Mouse (Mus musculus) embryonic facial prominence, embryonic 13.5 days (tissue): ENCODE data around the gene Clcn6. TPM values are rescaled to one million over a fixed set of nuclear protein-coding genes. Genes with fewer than 3 reads are reported as not detected.
A peak's percentile ranks its signal among the peaks of the same experiment; 100 is the strongest.

ENCODE experiments used
- ATAC-seq: fragments of 200-750 bp; cut with Nextera tagmentation; 2 replicates; pipeline ENCODE4 v1.8.0; 2017; ENCODE audit warnings: low read depth; ENCODE audit not compliant: insufficient number of reproducible peaks, insufficient read depth, low FRiP score, low TSS enrichment
- H3K27ac ChIP-seq: fragments of 300-500 bp; sonication (generic); 2 replicates; pipeline ENCODE4 v1.5.1; 2015; ENCODE audit warnings: moderate library complexity, mild to moderate bottlenecking, inconsistent platforms
- H3K27me3 ChIP-seq: fragments of 300-500 bp; sonication (generic); 2 replicates; pipeline ENCODE4 v1.6.1; 2015; ENCODE audit warnings: mild to moderate bottlenecking, inconsistent platforms
- H3K36me3 ChIP-seq: fragments of 300-500 bp; sonication (generic); 2 replicates; pipeline ENCODE4 v1.6.1; 2015; ENCODE audit warnings: mild to moderate bottlenecking, inconsistent platforms
- H3K4me1 ChIP-seq: fragments of 300-500 bp; sonication (generic); 2 replicates; pipeline ENCODE4 v1.6.1; 2015; ENCODE audit warnings: inconsistent platforms
- H3K4me2 ChIP-seq: fragments of 300-500 bp; sonication (generic); 2 replicates; pipeline ENCODE4 v1.6.1; 2015; ENCODE audit warnings: moderate library complexity, mild to moderate bottlenecking, inconsistent platforms
- H3K4me3 ChIP-seq: fragments of 300-500 bp; sonication (generic); 2 replicates; pipeline ENCODE4 v1.5.1; 2015; ENCODE audit warnings: mild to moderate bottlenecking, inconsistent platforms
- H3K9ac ChIP-seq: fragments of 300-500 bp; sonication (generic); 2 replicates; pipeline ENCODE4 v1.6.1; 2015; ENCODE audit warnings: mild to moderate bottlenecking, inconsistent platforms
- H3K9me3 ChIP-seq: fragments of 300-500 bp; sonication (generic); 2 replicates; pipeline ENCODE4 v1.6.1; 2016; ENCODE audit warnings: inconsistent platforms
- WGBS: fragments of 180-500 bp; shearing (Covaris S2); methylation state at CpG from one replicate; pipeline ENCODE4 v1.1.7; 2015; ENCODE audit warnings: mixed read lengths; 5-methylcytosine and 5-hydroxymethylcytosine counted together
- polyA plus RNA-seq: library from polyadenylated mRNA; unstranded; fragments of >200 nt; fragmentation: Nextera tagmentation; extraction: Ambion mirVana; gene quantifications from 2 replicates; pipeline ENCODE4 v1.2.1, GENCODE M21; 2015

Clcn6 gene
- 8.7 and 8.8 TPM in 2 replicates for polyA plus RNA-seq

GRCm38 (mm10) chr4:148038600-148039253 is at the start of gene Clcn6, which contains the start of gene Mthfr:
Gene Clcn6, minus strand, starts transcription at chr4:148038821.
Gene Mthfr, plus strand, starts transcription at chr4:148039077.
- H3K27me3 ChIP-seq, result no peaks in the 10 kb centered on the region
- peak within 1 kb of the TSS; percentile 83 for H3K4me2 ChIP-seq
- H3K4me1 ChIP-seq, result peaks cover 49% of the 10 kb centered on the region
- ATAC-seq, result peak; percentile 92
- WGBS, result under 1% methylated on average over 53 of the region's 54 CpGs
- H3K4me3 ChIP-seq, result peak within 1 kb of the TSS; percentile 83
- no peaks in the 10 kb centered on the region for H3K9me3 ChIP-seq
- H3K27ac ChIP-seq, result peak within 1 kb of the TSS; percentile 81
- peak within 1 kb of the TSS; percentile 83 for H3K9ac ChIP-seq
- peaks cover 31% of the 10 kb centered on the region for H3K36me3 ChIP-seq

- no peaks in the 10 kb centered on the region for H3K36me3 ChIP-seq
- no peaks in the 10 kb centered on the region for H3K27me3 ChIP-seq
- ATAC-seq, result peak; percentile 82; the same call in 1 of the 2 replicates
- WGBS, result 5% methylated on average over 34 of the region's 34 CpGs
- no peaks in the 10 kb centered on the region for H3K9me3 ChIP-seq
- H3K4me2 ChIP-seq, result peak within 1 kb of the TSS; percentile 85
- peaks cover 30% of the 10 kb centered on the region for H3K4me1 ChIP-seq
- 0 out of 2 replicates have a peak within 1 kb of the TSS, but pooled peaks have one; percentile 22 for H3K27ac ChIP-seq
- H3K9ac ChIP-seq, result peak within 1 kb of the TSS; percentile 88
- H3K4me3 ChIP-seq, result peak within 1 kb of the TSS; percentile 83
Observed at GRCm38 (mm10) chr4:148087907-148088527, 49.4 kb upstream of the Clcn6 start, which contains the start of gene Agtrap. Gene Agtrap, minus strand, starts transcription at chr4:148088031.

DNA sequence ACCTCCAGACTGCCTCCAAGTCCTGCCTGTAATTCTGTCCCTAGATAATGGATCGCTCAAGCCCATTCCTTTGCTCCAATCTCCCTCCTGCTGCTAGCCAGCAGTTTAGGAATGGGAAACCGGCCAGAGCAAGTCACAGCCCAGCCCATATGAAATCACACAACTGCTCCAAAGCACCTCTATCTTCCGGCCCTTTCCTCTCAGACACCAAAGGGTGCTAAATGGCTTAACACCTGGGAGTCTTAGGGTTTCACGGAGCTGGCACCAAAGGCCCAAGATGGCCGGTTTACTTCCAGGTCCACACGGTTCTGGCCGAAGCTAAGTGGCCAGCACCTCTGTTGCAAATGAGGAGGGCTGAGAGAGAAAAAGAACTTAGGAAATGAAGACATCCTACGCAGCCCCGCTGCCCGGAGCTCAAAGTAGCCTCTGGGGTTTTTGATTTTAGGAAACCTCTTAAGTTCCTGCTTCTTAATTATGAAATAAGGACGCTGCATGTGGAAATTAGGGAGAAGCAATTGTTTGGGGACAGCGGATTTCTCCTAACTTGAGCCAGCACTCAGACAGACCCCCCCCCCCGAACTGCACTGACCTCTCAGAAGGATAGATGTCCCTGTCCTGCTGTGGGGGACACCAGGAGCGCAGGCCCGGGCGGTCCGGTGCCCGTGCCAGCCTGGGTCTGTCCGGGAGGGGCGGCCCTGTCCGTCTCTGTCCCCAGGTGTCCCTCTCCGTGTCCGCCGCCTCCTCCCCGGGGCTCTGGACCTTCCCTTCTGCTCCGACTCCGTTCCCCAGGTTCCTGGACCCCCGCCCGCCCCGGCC is 48.7 kb upstream of the Clcn6 start:
- H3K9me3 ChIP-seq, result no peaks in the 10 kb centered on the region
- 0 out of 2 replicates have a peak, but pooled peaks have one; percentile 8 for ATAC-seq
- peak overlapping the region; percentile 88 for H3K9ac ChIP-seq
- no peaks in the 10 kb centered on the region for H3K27me3 ChIP-seq
- H3K4me2 ChIP-seq, result peak overlapping the region; percentile 85
- peaks cover 30% of the 10 kb centered on the region for H3K4me1 ChIP-seq
- H3K27ac ChIP-seq, result 0 out of 2 replicates have a peak overlapping the region, but pooled peaks have one; percentile 22
- peak overlapping the region; percentile 83 for H3K4me3 ChIP-seq
- 6% methylated on average over 30 of the region's 30 CpGs for WGBS
- no peaks in the 10 kb centered on the region for H3K36me3 ChIP-seq

DNA sequence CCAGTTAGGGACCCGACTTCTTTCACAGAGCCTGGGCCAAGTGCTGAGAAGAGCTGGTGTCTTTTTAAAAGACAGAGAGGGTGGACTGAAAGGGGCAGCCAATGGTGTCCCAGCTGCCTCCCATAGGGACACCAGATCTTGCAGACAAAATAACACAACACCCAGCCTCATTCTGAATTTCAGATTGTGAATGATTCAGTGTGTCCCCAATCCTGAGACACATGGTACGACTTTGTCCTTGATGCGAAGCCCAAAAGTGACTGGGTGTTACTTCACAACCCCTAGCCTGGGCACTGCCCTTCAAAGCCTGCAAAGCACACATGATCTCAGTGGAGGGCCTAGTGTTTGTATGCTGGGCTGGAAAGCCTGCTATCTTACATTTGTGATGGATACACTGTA is 47.3 kb upstream of the Clcn6 start:
- H3K4me2 ChIP-seq, result no peak overlapping the region
- 0 out of 2 replicates have a peak overlapping the region, but pooled peaks have one; percentile 21 for H3K9ac ChIP-seq
- no peaks in the 10 kb centered on the region for H3K27me3 ChIP-seq
- H3K36me3 ChIP-seq, result peaks cover 6% of the 10 kb centered on the region
- H3K9me3 ChIP-seq, result no peaks in the 10 kb centered on the region
- 63% methylated on average over 3 of the region's 3 CpGs for WGBS
- no peak overlapping the region for H3K4me3 ChIP-seq
- peaks cover 30% of the 10 kb centered on the region for H3K4me1 ChIP-seq
- H3K27ac ChIP-seq, result no peak overlapping the region
- ATAC-seq, result no peak

- no peak overlapping the region for H3K4me2 ChIP-seq
- H3K4me3 ChIP-seq, result no peak overlapping the region
- no peak for ATAC-seq
- peaks cover 30% of the 10 kb centered on the region for H3K4me1 ChIP-seq
- H3K9me3 ChIP-seq, result no peaks in the 10 kb centered on the region
- no peak overlapping the region for H3K27ac ChIP-seq
- H3K36me3 ChIP-seq, result peaks cover 10% of the 10 kb centered on the region
- no peak overlapping the region for H3K9ac ChIP-seq
- WGBS, result 37% methylated on average over 10 of the region's 10 CpGs
- H3K27me3 ChIP-seq, result no peaks in the 10 kb centered on the region
Observed at GRCm38 (mm10) chr4:148085131-148085906, 46.7 kb upstream of the Clcn6 start.

- H3K27me3 ChIP-seq, result no peaks in the 10 kb centered on the region
- H3K4me3 ChIP-seq, result no peak overlapping the region
- no peak overlapping the region for H3K4me2 ChIP-seq
- peaks cover 17% of the 10 kb centered on the region for H3K36me3 ChIP-seq
- 13% methylated on average over 8 of the region's 8 CpGs for WGBS
- H3K9me3 ChIP-seq, result no peaks in the 10 kb centered on the region
- H3K4me1 ChIP-seq, result peaks cover 30% of the 10 kb centered on the region
- H3K27ac ChIP-seq, result no peak overlapping the region
- ATAC-seq, result no peak
- H3K9ac ChIP-seq, result no peak overlapping the region
Observed at GRCm38 (mm10) chr4:148084261-148084714, 45.7 kb upstream of the Clcn6 start.

DNA sequence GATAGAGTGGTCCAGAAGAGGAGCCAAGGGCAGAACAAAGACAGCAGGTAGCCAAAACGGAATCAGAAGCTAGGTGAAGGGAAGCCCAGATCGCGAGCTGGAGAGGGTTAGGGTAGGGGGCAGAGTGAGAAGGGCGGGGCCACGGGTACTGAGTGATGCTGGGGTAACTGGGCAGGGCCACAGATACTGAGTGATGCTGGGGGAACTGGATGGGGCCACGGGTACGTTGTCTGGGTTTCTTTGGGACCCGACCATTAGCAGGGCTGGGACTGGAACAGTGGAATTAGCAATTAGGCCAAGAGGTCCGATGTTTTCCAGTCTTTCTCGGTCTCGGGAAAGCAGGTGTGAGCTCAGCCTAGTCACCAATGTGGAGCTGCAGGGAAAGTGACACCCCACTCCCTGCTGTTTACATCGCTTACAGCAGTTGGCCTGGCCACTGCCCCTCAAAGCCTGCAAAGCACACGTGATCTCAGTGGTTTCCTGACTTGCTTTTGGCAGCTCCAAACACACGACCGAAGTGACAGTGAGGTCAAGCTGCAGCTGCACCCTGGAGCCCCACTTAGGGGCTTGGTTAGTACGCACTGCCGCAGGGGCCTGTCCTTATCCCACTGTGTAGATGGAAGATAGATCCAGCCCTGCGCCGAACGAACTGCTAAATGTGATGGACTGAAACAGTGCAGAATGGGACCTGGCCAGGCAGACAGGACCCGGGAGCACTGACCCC is 44.7 kb upstream of the Clcn6 start:
- no peak for ATAC-seq
- 54% methylated on average over 21 of the region's 21 CpGs for WGBS
- Histone ChIP-seq H3K27me3 (no peaks in the 10 kb centered on the region), H3K9ac (0 out of 2 replicates have a peak overlapping the region, but pooled peaks have one; percentile 12), H3K4me2 (no peak overlapping the region), H3K27ac (no peak overlapping the region), H3K4me1 (peaks cover 30% of the 10 kb centered on the region), H3K9me3 (no peaks in the 10 kb centered on the region), H3K4me3 (no peak overlapping the region), H3K36me3 (peaks cover 17% of the 10 kb centered on the region)

DNA sequence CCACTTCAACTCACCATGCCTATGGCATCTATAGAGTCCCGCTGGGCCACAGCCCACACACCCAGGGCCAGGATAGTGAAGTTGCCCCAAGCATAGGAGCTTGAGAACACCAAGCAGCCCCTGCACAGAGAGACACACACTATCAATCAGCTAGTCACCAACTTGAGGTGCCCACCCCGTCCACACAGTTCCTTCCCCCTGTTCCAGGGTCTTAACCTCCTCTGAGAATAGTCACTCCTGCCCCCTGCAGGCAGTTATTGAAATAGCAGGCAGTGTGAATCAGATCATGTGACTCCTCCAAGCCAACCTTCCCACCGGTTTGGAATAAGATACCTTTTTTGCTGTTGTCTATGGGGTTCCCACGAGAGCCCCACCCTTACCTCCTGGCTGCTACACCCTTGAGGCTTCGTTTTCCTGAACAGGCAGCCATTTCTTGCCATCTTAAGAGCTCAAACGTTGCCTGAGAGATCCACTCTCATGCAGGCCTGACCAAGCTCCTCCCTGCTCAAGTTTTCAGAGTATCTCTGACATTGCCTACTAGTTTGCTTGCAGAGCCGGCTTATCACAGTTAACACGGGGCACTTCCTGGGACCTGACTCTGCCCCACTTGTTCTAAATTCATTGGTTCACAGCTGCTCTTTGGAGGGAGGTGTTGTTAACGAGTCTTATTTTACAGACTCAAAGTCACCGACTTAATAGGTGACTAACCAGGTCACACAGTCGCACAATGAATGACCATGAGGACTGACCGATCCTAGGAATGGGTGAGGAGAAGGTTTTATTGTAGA is 43.8 kb upstream of the Clcn6 start:
- no peak overlapping the region for H3K4me2 ChIP-seq
- H3K36me3 ChIP-seq, result peaks cover 17% of the 10 kb centered on the region
- H3K9me3 ChIP-seq, result no peaks in the 10 kb centered on the region
- peaks cover 27% of the 10 kb centered on the region for H3K4me1 ChIP-seq
- H3K27ac ChIP-seq, result no peak overlapping the region
- WGBS, result 51% methylated on average over 12 of the region's 12 CpGs
- no peak overlapping the region for H3K4me3 ChIP-seq
- 0 out of 2 replicates have a peak, but pooled peaks have one; percentile 23 for ATAC-seq
- H3K27me3 ChIP-seq, result no peaks in the 10 kb centered on the region
- H3K9ac ChIP-seq, result no peak overlapping the region

- Histone ChIP-seq H3K27me3 (no peaks in the 10 kb centered on the region), H3K27ac (no peak overlapping the region), H3K36me3 (peaks cover 17% of the 10 kb centered on the region), H3K9me3 (no peaks in the 10 kb centered on the region), H3K4me2 (no peak overlapping the region), H3K4me1 (peaks cover 17% of the 10 kb centered on the region), H3K9ac (no peak overlapping the region), H3K4me3 (no peak overlapping the region)
- 88% methylated on average over 10 of the region's 10 CpGs for WGBS
- ATAC-seq, result 0 out of 2 replicates have a peak, but pooled peaks have one; percentile 38
Observed at GRCm38 (mm10) chr4:148081201-148081600, 42.6 kb upstream of the Clcn6 start.

GRCm38 (mm10) chr4:148080597-148080973 is 42.0 kb upstream of the Clcn6 start:
- Histone ChIP-seq H3K36me3 (peaks cover 17% of the 10 kb centered on the region), H3K9me3 (no peaks in the 10 kb centered on the region), H3K9ac (no peak overlapping the region), H3K27me3 (no peaks in the 10 kb centered on the region), H3K4me2 (no peak overlapping the region), H3K27ac (no peak overlapping the region), H3K4me3 (no peak overlapping the region), H3K4me1 (peaks cover 14% of the 10 kb centered on the region)
- no peak for ATAC-seq
- 85% methylated on average over 1 of the region's 1 CpGs for WGBS
